Mouse (Mus musculus) layer of hippocampus, adult 9-10 months (tissue): Measurements from ENCODE around the gene 1700025G04Rik.

Experiments used
- DNase-seq: peaks from one replicate; pipeline ENCODE4 v3.0.0; 2022; ENCODE audit warnings: low spot score

The 1700025G04Rik gene

DNA sequence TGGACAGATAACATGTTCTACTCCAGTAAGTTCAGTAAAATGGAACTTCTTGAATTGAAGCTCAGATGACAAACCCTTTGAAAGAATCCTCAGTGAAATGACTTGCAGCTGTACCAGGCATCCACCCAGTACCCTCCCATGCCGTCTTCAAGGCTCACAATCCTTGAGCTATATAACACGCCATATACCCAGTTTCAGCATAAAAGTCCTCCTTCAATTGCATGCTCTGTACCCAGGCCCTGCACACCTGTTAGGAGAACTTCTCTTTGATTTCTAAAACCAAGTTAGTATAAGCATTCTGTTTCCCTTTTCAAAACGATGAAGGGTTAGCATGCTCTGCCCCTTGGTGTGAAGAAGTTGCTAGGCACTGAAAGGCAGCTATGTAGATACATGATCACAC lies 56.2 kb downstream of the 1700025G04Rik start:
- no peak for DNase-seq

DNA sequence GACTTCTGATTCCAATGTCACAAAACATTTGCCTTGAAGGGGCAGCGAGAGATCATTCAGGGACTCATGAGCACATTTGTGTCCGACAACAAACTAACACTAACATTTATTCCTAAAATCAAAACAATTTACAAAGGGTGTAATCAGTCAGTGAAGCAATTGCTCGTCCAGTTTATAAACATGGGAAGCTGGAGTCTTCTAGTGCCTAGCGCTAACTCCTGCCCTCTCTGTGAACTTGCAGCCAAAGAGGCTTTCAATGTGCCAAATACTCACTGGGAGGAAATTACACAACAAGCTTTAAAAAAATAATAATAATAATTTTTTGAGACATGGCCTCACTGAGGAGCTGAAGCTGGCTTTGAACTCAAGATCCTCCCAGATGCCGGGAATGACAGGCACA lies 57.8 kb downstream of the 1700025G04Rik start:
- no peak for DNase-seq

DNA sequence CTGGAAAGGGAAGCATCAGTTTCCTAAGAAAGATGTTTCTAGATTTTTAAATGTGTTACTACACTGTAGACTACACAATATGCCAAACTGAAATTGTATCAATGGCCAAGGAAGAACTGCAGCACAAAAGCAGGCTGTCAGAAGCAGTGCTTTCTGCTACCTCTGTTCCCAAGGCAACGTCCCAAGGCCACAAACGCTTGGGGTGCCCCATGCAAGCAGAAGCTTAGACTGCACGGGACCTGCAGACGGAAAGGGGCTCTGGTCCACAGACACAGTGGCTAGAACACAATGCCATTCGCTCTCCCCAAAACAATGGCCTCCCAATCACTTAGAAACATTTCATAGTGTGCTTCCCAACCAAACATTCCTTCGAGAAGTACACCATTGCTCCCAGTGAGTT lies 59.4 kb downstream of the 1700025G04Rik start:
- no peak for DNase-seq

DNA sequence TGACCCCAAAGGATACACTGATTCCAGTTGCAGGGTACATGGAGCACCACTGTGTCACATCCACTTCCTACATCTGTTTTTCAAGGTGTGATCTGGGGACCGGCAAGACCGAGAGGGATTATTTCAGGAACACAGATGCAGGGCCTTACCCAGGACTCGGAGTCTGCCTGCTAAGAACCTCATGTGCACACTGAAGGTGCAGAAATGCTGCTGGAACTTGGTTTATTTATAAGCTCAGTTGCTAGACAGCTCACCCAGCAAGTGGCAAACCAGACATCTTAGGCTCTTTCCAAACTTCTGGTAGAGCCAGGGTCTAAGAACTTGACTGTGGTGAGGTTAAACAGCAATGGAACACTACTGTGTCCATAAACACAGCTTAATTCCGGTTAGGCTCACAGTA lies 61.2 kb downstream of the 1700025G04Rik start:
- no peak for DNase-seq

DNA sequence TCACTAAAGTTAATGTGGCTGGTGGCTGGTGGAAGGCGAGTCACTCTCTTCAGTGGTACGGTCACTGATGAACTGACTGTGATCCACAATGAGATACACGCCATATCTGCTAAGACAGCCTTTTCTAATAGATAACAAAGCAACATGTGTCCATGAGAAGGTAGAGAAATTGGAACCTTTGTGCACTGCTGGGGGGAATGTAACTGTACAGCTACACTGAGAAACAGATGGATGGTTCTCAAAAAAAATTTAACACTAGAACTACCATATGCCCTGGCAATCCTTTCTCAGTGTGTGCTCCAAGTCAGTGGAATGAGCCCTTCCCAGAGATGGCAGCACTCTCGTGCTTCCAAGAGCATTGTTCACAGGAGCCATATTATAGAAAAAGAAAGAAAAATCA lies 63.2 kb downstream of the 1700025G04Rik start:
- no peak for DNase-seq

DNA sequence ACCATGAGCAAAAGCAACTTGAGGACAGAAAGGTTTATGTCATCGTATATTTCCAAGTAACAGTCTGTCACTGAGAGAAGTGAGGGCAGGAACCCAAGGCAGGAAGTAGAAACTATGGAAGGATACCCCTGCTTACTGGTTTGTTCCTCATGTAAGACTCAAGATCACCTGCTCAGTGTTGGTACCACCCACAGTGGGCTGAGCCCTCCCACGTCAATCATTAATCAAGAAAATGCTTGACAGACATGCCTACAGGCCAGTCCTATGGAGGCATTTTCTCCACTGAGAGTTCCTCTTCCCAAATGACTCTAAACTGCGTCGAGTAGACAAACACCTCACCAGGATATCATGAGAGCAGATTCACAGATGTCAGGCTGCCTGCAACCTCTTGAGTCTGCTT lies 64.6 kb downstream of the 1700025G04Rik start:
- DNase-seq, result no peak

DNA sequence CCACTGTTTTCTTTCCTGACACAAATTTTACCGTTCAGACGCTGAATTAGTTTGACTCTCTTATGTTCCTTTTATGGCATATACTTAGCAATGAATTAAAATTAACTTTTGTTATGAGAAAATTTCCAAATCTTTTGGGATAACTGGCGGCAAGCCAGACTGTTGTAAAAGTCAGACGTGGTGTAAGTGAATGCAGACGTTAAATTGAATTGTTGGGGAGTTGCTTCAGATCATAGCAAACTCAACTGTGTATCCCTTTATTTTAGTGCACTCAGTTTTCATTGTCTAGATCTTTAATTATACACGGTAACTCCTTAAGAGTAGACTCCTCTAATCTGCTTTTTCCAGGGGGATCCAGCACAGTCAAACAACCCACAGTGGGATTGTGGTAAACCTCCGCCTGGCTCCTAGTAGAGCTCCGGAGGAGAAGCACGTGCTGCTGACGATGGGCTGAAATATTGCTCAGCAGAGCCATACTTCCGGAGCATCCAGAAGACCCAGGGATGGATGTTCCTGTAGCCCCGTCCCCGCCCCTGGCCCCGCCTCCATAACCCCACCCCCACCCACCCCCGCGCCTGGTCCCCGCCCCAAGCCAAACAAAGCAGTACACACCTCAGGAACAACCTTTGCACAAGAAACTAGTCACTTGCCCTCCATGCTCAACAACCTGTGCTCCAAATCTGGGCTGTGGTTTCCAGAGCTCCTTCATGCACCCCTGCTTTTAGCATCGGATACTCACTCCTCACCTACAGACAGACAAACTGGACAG lies 65.7 kb downstream of the 1700025G04Rik start:
- no peak for DNase-seq

DNA sequence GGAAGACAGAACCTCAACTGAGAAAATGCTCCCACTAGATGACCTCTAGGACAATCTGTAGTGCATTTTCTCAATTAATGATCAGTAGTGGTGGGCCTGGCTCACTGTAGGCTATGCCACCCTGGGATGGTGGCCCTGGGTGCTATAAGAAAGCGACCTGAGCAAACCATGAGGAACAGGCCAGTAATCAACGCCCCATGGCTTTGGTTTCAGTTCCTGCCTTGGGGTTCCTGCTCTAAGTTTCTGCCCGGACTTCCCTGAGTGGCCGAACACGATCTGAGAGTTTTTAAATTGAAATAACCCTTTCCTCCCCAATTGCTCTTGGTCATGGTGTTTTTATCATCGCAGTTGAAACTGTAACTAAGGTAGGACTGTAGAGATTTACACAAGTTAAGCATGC lies 69.1 kb downstream of the 1700025G04Rik start:
- no peak for DNase-seq

DNA sequence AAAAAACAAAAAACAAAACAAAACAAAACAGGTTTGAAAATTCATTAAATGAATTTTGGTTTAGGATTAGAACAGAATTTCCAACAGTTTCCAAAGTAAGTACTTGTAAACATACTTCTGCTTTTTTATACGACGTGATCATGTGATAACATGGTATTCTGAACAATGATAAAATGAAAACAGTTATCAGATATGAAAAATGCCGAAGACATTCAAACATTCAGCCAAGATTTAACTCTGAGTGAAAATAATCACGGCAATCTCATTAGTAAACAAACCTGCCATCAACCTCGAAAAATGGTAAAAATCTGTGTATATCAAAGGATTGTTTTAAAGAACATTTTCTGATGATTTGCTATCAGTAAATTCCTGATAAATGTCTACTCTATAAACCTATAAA lies 69.9 kb downstream of the 1700025G04Rik start:
- DNase-seq, result no peak

DNA sequence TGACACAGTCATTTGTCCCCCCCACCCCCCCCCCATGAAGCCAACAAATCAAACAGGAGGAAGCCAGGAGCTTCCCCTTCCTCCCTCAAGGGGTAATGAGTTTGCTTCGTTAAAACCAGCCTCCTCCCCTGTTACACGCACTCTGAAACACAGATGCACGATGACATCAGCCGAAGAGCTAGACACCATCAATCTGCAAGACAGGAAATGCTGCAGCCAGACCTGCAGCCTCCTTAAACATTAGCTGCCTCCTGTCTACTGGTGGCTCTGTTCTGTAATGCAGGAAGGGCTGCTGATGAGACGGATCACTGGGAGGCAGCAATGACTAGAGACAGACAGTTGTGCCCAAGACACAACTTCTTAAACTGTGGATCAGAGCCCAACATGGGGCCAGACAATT lies 70.7 kb downstream of the 1700025G04Rik start:
- DNase-seq, result no peak

DNA sequence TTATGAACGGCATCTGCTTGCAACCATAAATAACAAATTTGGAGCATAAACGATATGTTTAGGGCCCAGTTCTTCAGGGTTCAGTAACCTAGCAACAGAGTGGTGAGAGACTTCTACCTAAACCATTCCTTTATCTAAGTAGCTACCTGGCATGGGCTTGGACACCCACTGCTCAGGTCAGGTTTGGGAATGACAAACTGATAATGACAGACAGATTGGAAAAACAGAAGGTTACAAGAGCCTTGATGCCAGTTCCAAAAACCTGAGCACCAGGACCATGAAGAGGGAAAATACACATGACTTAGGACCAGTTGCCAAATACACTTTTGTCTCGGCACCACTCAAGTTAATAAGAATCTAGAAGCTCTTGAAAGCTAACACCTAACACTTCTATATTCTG lies 71.6 kb downstream of the 1700025G04Rik start:
- no peak for DNase-seq

DNA sequence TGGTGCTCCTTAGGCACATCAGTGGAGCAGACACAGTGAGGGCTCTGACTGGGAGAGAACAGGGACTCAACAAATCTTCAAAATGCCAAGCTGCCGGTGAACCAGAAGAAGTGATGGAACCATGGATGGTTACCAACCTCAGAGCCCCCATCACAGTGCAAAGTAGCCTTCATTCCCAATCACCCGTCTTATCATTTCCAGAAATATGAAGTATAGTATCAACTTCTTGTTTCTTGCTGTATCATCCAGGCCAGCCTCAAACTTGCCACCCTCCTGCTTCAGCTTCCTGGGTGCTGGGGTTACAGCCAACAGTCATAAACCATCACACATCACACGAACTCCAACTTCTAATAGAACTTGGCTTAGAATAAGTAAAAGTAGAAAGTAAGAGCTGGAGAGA lies 73.3 kb downstream of the 1700025G04Rik start:
- DNase-seq, result no peak

DNA sequence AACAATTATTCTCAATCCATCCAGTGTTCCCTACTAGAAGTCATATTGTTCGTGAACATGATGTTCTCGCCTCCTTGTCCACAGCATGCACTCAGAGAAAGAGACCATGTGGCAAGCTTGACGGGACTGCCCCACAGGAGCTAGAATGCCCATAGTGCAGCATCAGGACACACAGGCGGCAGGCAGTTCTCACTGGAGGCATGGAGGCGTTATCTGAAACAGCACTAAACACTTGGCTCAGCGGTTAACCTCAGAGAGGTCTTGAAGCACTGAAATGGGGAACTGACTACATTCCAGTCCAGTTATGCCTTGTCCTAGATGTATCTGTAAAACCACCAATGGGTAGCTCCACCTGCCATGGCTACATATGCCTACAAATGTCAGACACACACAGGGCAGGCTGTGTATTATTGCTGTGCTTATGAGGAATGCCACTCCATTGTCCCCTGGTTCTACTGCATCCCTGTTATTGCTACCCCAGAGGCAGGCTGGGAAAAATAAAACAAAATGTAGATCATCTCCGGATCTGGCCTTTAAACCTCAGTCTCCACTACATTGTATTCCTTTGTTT lies 74.3 kb downstream of the 1700025G04Rik start:
- DNase-seq, result no peak

DNA sequence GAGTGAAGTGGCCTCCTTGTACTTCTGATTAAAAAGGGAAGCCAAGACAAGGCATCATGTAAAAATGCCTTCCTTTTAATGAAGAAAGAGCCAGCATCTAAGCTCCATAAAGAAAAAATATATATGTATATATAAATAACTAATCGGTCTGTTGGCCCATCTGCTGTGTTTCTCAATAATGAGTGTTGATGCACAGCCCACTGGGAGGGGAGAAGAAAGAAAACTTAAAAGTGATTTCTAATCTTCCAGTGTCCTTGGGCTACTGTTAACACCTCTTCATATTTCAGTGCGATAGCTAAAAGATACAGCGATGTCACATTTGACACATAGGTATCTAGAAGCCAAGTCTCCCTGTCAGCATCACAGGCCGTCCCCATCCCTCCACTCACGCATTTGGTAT lies 78.2 kb downstream of the 1700025G04Rik start:
- DNase-seq, result no peak

DNA sequence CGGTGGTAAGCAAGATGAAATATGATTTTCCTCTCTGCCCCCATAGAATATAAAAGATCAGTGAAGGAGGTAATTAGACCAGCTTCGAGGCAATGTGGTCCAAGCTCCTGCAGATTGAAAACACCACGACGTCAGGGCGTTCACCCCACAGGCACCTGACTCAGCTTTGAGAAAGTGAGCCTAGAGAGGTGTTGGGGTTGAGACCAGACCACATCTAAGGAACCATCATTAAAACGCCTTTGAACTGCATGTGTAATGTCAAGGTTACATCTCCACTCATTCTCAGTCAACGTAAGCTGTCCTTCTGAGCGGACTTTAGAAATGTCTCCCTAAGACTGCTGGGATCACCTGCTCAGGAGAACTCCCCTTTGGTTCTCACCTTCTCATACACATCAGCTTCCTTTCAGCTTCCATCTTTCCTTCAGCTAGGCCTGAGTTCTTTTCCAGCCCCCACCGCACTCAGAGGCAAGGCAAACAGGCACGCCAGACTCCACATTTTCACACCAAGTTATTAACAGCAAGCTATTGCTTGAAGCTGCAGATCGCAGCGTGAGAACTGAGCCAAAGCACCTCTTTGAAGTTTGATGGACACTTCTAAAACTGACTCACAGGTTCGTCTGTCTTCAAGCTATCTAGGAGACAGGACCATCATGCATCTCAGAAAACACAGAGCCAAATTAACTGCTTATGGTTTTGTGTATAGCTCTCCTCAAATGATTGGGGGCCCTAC lies 79.5 kb downstream of the 1700025G04Rik start:
- DNase-seq, result no peak

DNA sequence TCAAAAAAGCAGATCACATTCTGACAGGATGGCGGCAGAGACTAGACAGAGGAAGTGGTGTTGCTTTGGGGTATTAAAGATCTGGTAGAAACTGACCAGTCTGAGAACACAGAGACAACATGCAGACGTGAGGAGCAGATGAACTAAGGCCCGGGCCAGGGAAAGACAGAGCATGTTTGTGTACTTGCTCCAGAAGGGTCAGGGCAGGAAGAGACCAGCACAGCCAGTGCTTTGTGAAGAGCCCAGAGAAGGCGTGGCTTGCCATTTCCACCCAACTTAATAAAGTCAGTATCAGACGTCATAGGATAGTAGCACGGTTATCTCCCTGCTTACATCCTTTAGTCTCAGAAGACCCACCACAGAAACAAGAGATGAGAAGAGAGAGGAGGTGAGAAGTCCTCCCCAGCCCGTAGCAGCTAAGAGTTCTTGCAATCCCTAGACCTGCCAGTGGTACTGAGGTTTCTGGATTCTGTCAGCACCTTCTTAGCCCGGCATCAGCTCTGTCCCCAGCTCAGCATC lies 81.4 kb downstream of the 1700025G04Rik start:
- no peak for DNase-seq

DNA sequence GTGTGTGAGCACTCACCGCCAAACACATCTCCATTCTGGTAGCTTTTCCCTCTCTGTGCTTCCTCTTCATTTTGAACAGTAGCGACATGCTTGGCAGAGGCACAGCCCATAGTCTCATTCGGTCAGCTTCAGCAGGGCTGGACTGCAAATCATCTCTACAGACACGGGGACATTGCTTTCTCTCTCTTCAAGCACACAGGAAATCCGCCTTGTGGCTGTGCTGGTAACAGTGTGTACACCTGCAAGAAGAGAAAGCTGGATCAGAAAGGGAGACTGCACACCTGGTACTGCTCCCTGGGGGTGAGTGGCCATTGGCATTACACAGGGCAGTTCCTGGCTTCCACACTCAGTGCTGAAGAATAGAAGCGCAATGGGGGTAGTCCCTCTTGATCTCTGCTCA lies 83.4 kb downstream of the 1700025G04Rik start:
- DNase-seq, result no peak

DNA sequence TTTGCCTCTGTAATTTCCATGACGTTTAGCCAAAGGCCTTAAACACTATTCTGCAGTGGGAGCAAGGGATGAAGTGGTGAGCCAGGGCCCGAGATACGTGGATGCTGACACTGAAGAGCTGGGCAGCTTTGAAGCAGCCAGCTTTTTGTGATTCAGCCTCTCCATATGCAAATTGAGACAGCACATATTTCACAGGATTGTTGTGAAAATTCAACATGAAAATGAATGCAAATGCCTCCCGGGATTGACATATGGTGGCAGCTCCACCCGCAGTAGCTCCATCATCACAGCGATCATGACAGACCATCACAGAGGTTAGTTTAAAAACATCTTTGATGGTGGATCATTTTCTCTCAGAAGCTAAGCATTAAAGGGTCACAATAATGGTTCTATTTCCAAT lies 85.4 kb downstream of the 1700025G04Rik start:
- DNase-seq, result no peak

DNA sequence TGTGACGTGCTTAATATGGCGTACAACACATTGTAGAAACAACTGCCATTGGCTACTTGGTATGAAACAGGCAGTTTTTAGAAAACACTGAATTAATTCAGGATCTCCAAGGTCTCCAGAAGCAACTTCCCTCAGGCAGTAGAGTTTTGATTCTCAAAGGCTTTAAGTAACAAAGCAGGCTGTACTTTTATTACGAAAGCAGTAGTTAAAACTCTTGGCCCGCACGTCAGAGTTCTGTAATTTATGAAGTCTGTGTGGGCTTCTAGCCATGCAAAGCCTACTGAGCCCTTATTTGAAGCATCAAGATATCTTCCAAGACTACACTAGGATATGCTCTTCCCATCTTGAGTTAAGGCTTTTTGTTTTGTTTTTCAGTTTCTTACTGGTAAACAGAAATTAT lies 89.5 kb downstream of the 1700025G04Rik start:
- no peak for DNase-seq

DNA sequence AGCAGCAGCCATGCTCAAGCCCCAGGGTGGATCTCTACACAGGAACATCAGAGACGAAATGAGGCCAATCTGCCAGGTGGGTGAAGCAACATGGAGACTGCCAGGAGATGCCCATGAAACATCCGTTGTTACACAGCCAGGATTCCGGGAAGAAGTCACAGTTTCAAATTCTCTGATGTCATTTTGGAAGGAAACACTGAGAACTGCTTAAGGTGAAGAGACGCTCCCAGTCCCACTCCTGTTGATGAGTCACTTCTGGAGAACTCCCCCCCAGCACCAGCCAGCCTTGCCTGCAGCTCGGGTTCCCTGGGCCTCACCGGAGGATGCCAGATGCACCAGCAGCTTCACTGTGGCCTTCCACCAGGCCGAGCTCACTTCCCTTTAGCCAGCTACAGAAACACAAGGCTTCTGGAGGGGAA lies 90.5 kb downstream of the 1700025G04Rik start:
- no peak for DNase-seq

DNA sequence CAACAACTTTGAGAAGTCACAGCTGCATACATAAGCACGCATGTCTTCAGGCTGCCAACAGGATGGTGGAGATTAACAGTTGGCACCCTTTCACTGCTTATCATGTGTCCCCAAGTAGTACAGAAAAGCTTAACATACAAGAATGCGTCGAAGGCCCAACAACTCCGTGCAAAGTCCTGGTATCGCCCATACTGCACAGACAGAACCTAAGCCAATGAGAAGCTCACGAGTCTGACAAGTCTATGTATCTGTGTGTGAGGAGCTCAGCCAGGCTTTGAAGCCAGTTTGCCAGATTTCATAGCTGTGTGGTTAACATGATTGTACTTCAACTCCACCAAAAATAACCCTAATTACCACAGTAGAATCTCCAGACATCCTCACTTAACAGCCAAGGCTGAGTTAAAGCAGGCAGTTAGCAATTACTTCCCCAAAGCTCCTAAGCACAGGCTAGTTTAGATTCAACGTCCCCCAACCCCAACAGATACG lies 91.2 kb downstream of the 1700025G04Rik start:
- DNase-seq, result no peak

DNA sequence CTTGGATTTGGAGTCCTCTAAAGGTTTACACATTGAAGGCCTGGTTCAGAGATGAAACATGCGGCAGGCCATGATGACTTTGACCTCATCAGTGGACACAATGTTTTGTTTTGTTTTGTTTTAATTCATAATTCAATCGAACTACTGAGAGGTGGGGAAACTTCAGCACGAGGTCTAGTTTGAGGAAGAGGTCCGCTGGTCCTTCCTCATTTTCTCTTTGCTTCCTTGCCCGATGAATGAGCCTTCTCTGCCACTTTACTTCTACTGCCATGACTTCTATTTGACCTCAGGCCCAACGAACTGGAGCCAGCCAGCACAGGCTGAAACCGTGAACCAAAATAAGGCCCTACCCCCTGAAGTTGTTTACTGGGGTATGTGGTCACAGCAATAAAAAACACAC lies 92.3 kb downstream of the 1700025G04Rik start:
- DNase-seq, result no peak
